ENCODE assay signal across 9 mouse cellular contexts in the genomic region with DNA sequence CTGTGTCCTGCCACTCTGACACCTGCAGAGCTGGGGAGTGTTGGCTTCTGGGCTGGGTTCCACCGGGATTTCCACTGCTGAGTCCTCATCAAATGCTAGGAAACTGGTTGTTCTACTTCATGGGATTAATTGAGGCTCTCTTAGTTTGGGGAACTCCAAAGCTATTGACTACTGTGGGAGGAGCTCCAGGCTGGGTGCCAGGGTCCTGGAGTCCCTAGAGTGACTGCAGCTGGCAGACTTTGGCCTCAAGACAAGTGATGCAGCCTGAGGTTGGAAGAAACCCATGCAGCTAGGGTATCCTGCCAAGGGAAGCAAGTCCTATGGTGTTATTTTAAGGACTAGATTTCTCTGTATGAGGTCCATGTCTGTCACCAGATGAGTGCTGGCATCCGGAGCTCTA. TPM values are rescaled to one million over a fixed set of nuclear protein-coding genes. Genes with fewer than 3 reads are reported as not detected.
DNase-seq lines count a peak whose midpoint lies in the region; ATAC-seq lines count a peak whose summit lies in the region.
"Had no signal": no experiment of that assay in that cellular context is flagged by ENCODE, and none has a peak within 500 bp of the region (broad histone marks: within the 10 kb centered on the region; RNA-seq: fewer than 3 reads in every experiment).

No protein-coding gene starts in this region.

- no peak overlapping the region for H3K4me2 ChIP-seq in heart, embryonic 12.5 days
- no peak overlapping the region for H3K4me2 ChIP-seq in hindbrain, embryonic 11.5 days (replicated peaks; ENCODE audit: low read depth, low read length)

- no peak overlapping the region for H3K9ac ChIP-seq in heart, embryonic 12.5 days
- no peak overlapping the region for H3K9ac ChIP-seq in hindbrain, embryonic 11.5 days (ENCODE audit: low read depth, low read length)

- H3K36me3 ChIP-seq in heart, embryonic 12.5 days: peaks cover 80% of the 10 kb centered on the region
- H3K36me3 ChIP-seq in hindbrain, embryonic 11.5 days (ENCODE audit: control insufficient read depth, insufficient read depth, low read length): no peaks in the 10 kb centered on the region

- ATAC-seq in heart, embryonic 12.5 days (ENCODE audit: insufficient number of reproducible peaks, low FRiP score): no peak
- no peak for ATAC-seq in erythroblast, adult 5-6 weeks (replicated peaks; ENCODE audit: low FRiP score, poor library complexity, severe bottlenecking)
- no peak for ATAC-seq in hindbrain, embryonic 11.5 days (ENCODE audit: low FRiP score)

- H3K4me1 ChIP-seq in heart, embryonic 12.5 days (replicated peaks): no peaks in the 10 kb centered on the region
- no peaks in the 10 kb centered on the region for H3K4me1 ChIP-seq in hindbrain, embryonic 11.5 days (replicated peaks; ENCODE audit: control insufficient read depth, insufficient read depth, low read length)

- H3K27me3 ChIP-seq in heart, embryonic 12.5 days (replicated peaks): no peaks in the 10 kb centered on the region
- H3K27me3 ChIP-seq in hindbrain, embryonic 11.5 days (ENCODE audit: control insufficient read depth, insufficient read depth, low read length): peaks cover 92% of the 10 kb centered on the region

- peak; percentile 97 for DNase-seq in heart, adult 11 months
- DNase-seq in urinary bladder, postnatal 14 days (ENCODE audit: low spot score): peak; percentile 17
- no peak for DNase-seq in urinary bladder, postnatal 25 days (ENCODE audit: low spot score)
- DNase-seq in left cerebral cortex, postnatal 10 days (ENCODE audit: extremely low spot score in 1 of 2, low spot score in 2 of 2): peak; percentile 48 to 63
- no peak for DNase-seq in urinary bladder, adult 2 months (ENCODE audit: low spot score)
- no peak for DNase-seq in hindbrain, embryonic 11.5 days (ENCODE audit: low spot score)

- H3K27ac ChIP-seq in heart, embryonic 12.5 days (ENCODE audit: poor library complexity, severe bottlenecking): no peak overlapping the region
- H3K27ac ChIP-seq in hindbrain, embryonic 11.5 days (ENCODE audit: low read depth, low read length): no peak overlapping the region
- H3K27ac ChIP-seq: layer of hippocampus, adult 2 months had no signal

- intact Hi-C loops in left cerebral cortex, postnatal 10 days (cut with DNase I): no loop called here

- H3K4me3 ChIP-seq in heart, embryonic 12.5 days: no peak overlapping the region
- no peak overlapping the region for H3K4me3 ChIP-seq in hindbrain, embryonic 11.5 days (ENCODE audit: low read depth, low read length)
- H3K4me3 ChIP-seq: layer of hippocampus, adult 2 months had no signal

- 73% methylated on average over 2 of the region's 2 CpGs for WGBS in heart, embryonic 12.5 days
- WGBS in hindbrain, embryonic 11.5 days: 86% methylated on average over 2 of the region's 2 CpGs

- H3K9me3 ChIP-seq in heart, embryonic 12.5 days (replicated peaks): no peaks in the 10 kb centered on the region
- H3K9me3 ChIP-seq in hindbrain, embryonic 11.5 days (ENCODE audit: control insufficient read depth, low read length): no peaks in the 10 kb centered on the region

RNA-seq across cellular contexts. Expression of a gene that starts 44.1 kb away (rescaled TPM):
- not detected in 2 replicates for polyA plus RNA-seq in heart, embryonic 12.5 days (2016; fragmentation: Nextera tagmentation; extraction: Ambion mirVana)
- total RNA-seq in left cerebral cortex, postnatal 10 days (2021): under 1 TPM; 0.39 to 0.75 TPM
- total RNA-seq in erythroblast, adult 5-6 weeks (2015; ENCODE audit: low replicate concordance): not detected in 2 replicates
- total RNA-seq in erythroblast, adult 5-6 weeks (2017; ENCODE audit: low replicate concordance): not detected in 2 replicates
- 0.10 and 0.19 TPM in 2 replicates for polyA plus RNA-seq in urinary bladder, adult 2 months (2012; rRNA removed)
- 21.1 and 21.5 TPM in 2 replicates for polyA plus RNA-seq in hindbrain, embryonic 11.5 days (2014; fragmentation: Nextera tagmentation; extraction: Ambion mirVana)

Comparison
In these comparisons a context has a peak if more than half of its experiments do, and no peak if none do; other contexts are left out.
1. DNase-seq: peak in heart, adult 11 months (single experiment), urinary bladder, postnatal 14 days (single experiment) and left cerebral cortex, postnatal 10 days (2 of 2); none in urinary bladder, postnatal 25 days (single experiment), urinary bladder, adult 2 months (single experiment) and hindbrain, embryonic 11.5 days (single experiment).
2. RNA of a gene that starts 44.1 kb away (polyA plus RNA-seq): 21.1 to 21.5 TPM in hindbrain, embryonic 11.5 days; 0.10 to 0.19 TPM in urinary bladder, adult 2 months and not detected in heart, embryonic 12.5 days; every median in the first group is over 10 times any median in the second.